Comparison of ENCODE assay signal across 15 mouse cellular contexts in the genomic region with DNA sequence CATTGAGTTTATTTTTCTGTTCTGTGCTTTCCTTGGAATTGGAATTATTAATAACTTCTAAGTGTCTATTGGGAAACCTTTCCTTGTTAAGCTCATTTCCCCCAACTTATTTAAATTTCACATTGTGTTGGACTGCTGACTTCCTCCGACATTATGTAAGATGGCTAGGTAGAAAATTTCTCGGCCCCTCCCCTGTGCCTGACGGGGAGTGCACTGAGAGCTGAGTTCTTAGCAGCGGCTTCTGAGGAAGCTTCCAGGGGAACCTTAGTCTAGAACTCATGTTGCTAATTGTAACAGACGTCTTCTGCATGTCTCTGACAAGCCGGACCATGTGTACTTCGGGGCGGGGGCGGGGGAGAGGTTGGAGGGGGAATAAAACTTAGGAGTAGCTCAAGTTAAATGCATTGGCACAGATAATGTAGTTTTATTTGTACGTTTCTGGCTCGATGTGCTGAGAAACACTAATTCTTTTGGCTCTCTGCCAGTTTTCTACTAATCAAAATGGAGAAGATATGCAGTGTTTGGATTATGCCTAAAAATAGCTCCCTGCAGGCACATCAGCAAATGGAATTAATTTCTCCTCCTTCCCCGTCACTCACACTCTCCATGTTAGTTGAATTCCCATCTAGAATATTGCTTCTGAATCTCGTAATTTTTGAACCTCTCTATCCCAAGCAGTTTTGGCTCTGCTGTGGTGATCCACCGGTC. TPM values are rescaled to one million over a fixed set of nuclear protein-coding genes. Genes with fewer than 3 reads are reported as not detected.
DNase-seq lines count a peak whose midpoint lies in the region; ATAC-seq and TF ChIP-seq lines count a peak whose summit lies in the region.
"Had no signal": no experiment of that assay in that cellular context is flagged by ENCODE, and none has a peak within 500 bp of the region (broad histone marks: within the 10 kb centered on the region; RNA-seq: fewer than 3 reads in every experiment).

No protein-coding gene starts in this region.

- H3K4me2 ChIP-seq in heart, embryonic 13.5 days = peak overlapping the region; percentile 93
- peak overlapping the region; percentile 27 for H3K4me2 ChIP-seq in lung, embryonic 15.5 days

- no peaks in the 10 kb centered on the region for H3K9me3 ChIP-seq in heart, embryonic 13.5 days
- H3K9me3 ChIP-seq in lung, embryonic 15.5 days = no peaks in the 10 kb centered on the region
- H3K9me3 ChIP-seq: limb, embryonic 10.5 days had no signal

- peak overlapping the region; percentile 26 for H3K4me3 ChIP-seq in heart, embryonic 13.5 days
- peak overlapping the region; percentile 75 for H3K4me3 ChIP-seq in left cerebral cortex, adult 2 months
- no peak overlapping the region for H3K4me3 ChIP-seq in lung, embryonic 15.5 days
- H3K4me3 ChIP-seq: limb, embryonic 10.5 days had no signal

- H3K36me3 ChIP-seq in heart, embryonic 13.5 days = no peaks in the 10 kb centered on the region; the same call in 1 of the 2 replicates
- H3K36me3 ChIP-seq in lung, embryonic 15.5 days = no peaks in the 10 kb centered on the region
- H3K36me3 ChIP-seq: limb, embryonic 10.5 days had no signal

- TF ChIP-seq CTCF in left cerebral cortex, adult 2 months (IDR thresholded peaks at IDR 0.05) = no peak

- peak overlapping the region; percentile 86 for H3K27ac ChIP-seq in heart, embryonic 13.5 days (replicated peaks)
- peak overlapping the region; percentile 67 for H3K27ac ChIP-seq in left cerebral cortex, adult 2 months
- no peak overlapping the region for H3K27ac ChIP-seq in lung, embryonic 15.5 days
- H3K27ac ChIP-seq: limb, embryonic 10.5 days had no signal

- peak overlapping the region; percentile 54 for H3K9ac ChIP-seq in heart, embryonic 13.5 days
- H3K9ac ChIP-seq in lung, embryonic 15.5 days = no peak overlapping the region

- no peak for DNase-seq in heart, adult 9 months (ENCODE audit: low spot score in 2 of 2)
- DNase-seq in left cerebral cortex, adult 2 months (ENCODE audit: extremely low spot score in 1 of 2, low spot score in 2 of 2) = no peak
- DNase-seq in left cerebral cortex, adult 9 months (ENCODE audit: low spot score in 2 of 2) = no peak
- DNase-seq in NIH3T3 (ENCODE audit: low read depth) (peak; percentile 30), adipocyte (ENCODE audit: low spot score) (no peak)
- DNase-seq in thymus, postnatal 10 days (ENCODE audit: low spot score in 2 of 2) = no peak
- DNase-seq: adrenal gland, adult 8-10 months; cerebellum, adult 18-20 months; heart, postnatal 4 days; kidney, postnatal 4 days; thymus, postnatal 36 days had no signal

- 35% methylated on average over 14 of the region's 14 CpGs for WGBS in heart, embryonic 13.5 days
- whole genome bisulfite sequencing in lung, embryonic 15.5 days = 32% methylated on average over 14 of the region's 14 CpGs

- H3K4me1 ChIP-seq in heart, embryonic 13.5 days = peaks cover 78% of the 10 kb centered on the region
- peaks cover 39% of the 10 kb centered on the region for H3K4me1 ChIP-seq in lung, embryonic 15.5 days

- no peak for ATAC-seq in heart, embryonic 13.5 days (ENCODE audit: extremely low read depth, insufficient number of reproducible peaks, low FRiP score, low TSS enrichment)
- peak; percentile 39; the same call in 1 of the 2 replicates for ATAC-seq in lung, embryonic 15.5 days (ENCODE audit: borderline replicate concordance, extremely low read depth, low FRiP score, low TSS enrichment)
- ATAC-seq: Patski had no signal

- H3K27me3 ChIP-seq in heart, embryonic 13.5 days (replicated peaks) = peaks cover 24% of the 10 kb centered on the region
- peaks cover 27% of the 10 kb centered on the region for H3K27me3 ChIP-seq in lung, embryonic 15.5 days

- intact Hi-C loops in left cerebral cortex, adult 2 months (cut with DNase I) = loop anchor here (2.0 kb wide), 1 partner anchor 161 kb away; no protein-coding TSS in a partner anchor

RNA-seq across cellular contexts. Expression of gene Adrb1, which starts 5.3 kb away (rescaled TPM):
- 2.9 and 3.0 TPM in 2 replicates for polyA plus RNA-seq in heart, embryonic 13.5 days (2015; fragmentation: Nextera tagmentation; extraction: Ambion mirVana)
- total RNA-seq in left cerebral cortex, adult 2 months (2021) = 10 to 100 TPM; 46.7 to 50.8 TPM
- 1.4 and 1.5 TPM in 2 replicates for polyA plus RNA-seq in lung, embryonic 15.5 days (2015; fragmentation: Nextera tagmentation; extraction: Ambion mirVana)
- polyA plus RNA-seq: Patski had no signal
